Mouse (Mus musculus): ENCODE results near the gene Glis2. TPM values are rescaled to one million over a fixed set of nuclear protein-coding genes. Genes with fewer than 3 reads are reported as not detected.

Glis2 gene
- polyA plus RNA-seq, 1 experiment: 5.7 TPM

DNA sequence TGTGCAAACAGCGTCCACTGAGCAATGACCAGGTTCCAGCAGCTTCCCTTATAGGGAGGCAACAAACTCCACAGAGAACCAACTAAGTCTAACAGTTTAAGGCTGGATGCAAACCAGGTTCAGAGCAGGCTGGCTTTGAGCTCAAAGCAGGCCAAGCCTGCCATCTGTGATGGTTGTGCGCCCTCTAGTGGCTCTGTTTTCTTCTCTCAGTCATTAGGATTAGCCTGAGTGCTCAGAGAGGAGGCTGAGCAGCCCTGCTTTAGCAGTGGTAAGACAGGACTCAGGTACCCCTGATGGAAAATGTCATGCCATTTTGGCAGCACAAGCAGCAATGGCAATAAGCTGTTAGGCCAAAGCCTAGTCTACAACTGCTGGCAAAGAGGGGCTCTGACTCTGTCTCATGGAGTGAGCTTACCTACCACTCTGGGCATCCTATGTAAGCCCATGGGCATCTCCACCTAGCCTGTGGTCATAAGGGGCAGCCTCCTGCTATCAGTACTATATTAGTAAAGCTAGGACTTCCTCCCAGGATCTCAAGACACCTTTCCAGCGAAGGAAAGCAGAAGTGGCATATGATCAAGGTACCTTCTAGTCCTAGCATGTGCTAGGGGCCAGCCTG lies 72.8 kb downstream of the Glis2 start:
- no peak overlapping the region for H3K27ac ChIP-seq (replicated peaks; ENCODE audit: low read depth, low read length)
- H3K4me1 ChIP-seq (ENCODE audit: control insufficient read depth, insufficient read depth, insufficient read length, low read length): no peaks in the 10 kb centered on the region
- H3K4me3 ChIP-seq (ENCODE audit: insufficient read depth, low read depth, low read length): no peak overlapping the region

DNA sequence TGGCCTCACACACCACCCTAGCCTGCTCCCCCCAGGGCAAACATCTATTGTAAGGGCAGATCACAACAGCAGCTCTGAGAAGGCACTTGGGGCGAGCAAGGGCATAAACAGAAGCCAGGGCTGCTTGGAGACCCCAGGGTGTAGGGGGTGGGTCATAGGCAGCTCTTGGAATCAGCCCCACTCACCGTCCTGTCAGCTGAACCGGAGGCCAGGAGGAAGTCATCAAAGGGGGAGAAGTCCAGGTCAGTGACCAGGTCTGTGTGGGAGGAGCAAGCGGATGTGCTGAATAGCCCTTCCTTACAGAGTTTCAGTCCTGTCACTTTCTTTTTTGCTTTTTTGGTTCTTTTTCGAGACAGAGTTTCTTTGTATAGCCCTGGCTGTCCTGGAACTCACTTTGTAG lies 75.8 kb downstream of the Glis2 start:
- Histone ChIP-seq H3K4me1 (ENCODE audit: control insufficient read depth, insufficient read depth, insufficient read length, low read length) (no peaks in the 10 kb centered on the region), H3K27ac (replicated peaks; ENCODE audit: low read depth, low read length) (no peak overlapping the region), H3K4me3 (ENCODE audit: insufficient read depth, low read depth, low read length) (no peak overlapping the region)

DNA sequence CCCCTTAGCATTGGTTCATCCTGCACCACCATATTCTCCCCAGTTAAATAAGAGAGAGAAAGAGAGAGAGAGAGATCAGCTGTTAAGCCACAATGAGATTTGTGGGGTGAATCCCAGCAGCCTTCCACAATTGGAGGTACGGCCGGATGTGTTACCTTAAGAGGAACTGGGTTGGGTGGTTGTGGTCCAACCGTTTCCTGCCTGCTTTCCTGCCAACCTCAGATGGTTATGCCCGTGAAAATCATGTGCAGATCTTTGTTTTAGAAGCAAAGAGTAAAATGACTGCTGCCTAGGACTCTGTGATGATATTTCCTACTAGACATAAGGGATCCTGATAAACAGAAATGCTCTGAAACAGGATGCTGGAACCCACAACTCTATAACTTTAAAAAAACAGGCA lies 79.6 kb downstream of the Glis2 start:
- Histone ChIP-seq H3K4me1 (ENCODE audit: control insufficient read depth, insufficient read depth, insufficient read length, low read length) (peaks cover 3% of the 10 kb centered on the region; the same call in 1 of the 2 replicates), H3K27ac (replicated peaks; ENCODE audit: low read depth, low read length) (no peak overlapping the region), H3K4me3 (ENCODE audit: insufficient read depth, low read depth, low read length) (no peak overlapping the region)

Other genes starting within 250 kb of the Glis2 start
- gene Adcy9, start 174.2 kb upstream of the Glis2 start, polyA plus RNA-seq (2012; ENCODE audit: insufficient read depth, insufficient read length, missing spikeins): 5.7 and 6.3 TPM in 2 replicates
- gene Srl, start 52.9 kb upstream of the Glis2 start, polyA plus RNA-seq (2012; ENCODE audit: insufficient read depth, insufficient read length, missing spikeins): 17.3 and 26.8 TPM in 2 replicates
- 3.2 and 3.3 TPM in 2 replicates for gene Tfap4, start 34.9 kb upstream of the Glis2 start, polyA plus RNA-seq (2012; ENCODE audit: insufficient read depth, insufficient read length, missing spikeins)
- 140 and 178 TPM in 2 replicates for gene Pam16, start 30.3 kb downstream of the Glis2 start, polyA plus RNA-seq (2012; ENCODE audit: insufficient read depth, insufficient read length, missing spikeins)
- 4.2 and 4.4 TPM in 2 replicates for gene Vasn, start 45.2 kb downstream of the Glis2 start, polyA plus RNA-seq (2012; ENCODE audit: insufficient read depth, insufficient read length, missing spikeins)
- gene Dnaja3, start 45.3 kb downstream of the Glis2 start, polyA plus RNA-seq (2012; ENCODE audit: insufficient read depth, insufficient read length, missing spikeins): 193 and 221 TPM in 2 replicates
- 10.6 and 28.7 TPM in 2 replicates for gene Coro7, start 85.1 kb downstream of the Glis2 start, polyA plus RNA-seq (2012; ENCODE audit: insufficient read depth, insufficient read length, missing spikeins)
- 4.0 and 5.7 TPM in 2 replicates for gene Nmral1, start 124.6 kb downstream of the Glis2 start, polyA plus RNA-seq (2012; ENCODE audit: insufficient read depth, insufficient read length, missing spikeins)
- gene Hmox2, start 131.6 kb downstream of the Glis2 start, polyA plus RNA-seq (2012; ENCODE audit: insufficient read depth, insufficient read length, missing spikeins): 74.8 and 95.3 TPM in 2 replicates
- gene Cdip1, start 195.6 kb downstream of the Glis2 start, polyA plus RNA-seq (2012; ENCODE audit: insufficient read depth, insufficient read length, missing spikeins): 98.7 and 99.2 TPM in 2 replicates
- not detected in 2 replicates for gene 4930562C15Rik, start 240.7 kb downstream of the Glis2 start, polyA plus RNA-seq (2012; ENCODE audit: insufficient read depth, insufficient read length, missing spikeins)